Mouse (Mus musculus) hindbrain, postnatal 0 days (tissue): ENCODE measurements at regions not wholly inside any gene's neighbourhood (a gene's known extent, or its start where the extent isn't known, plus 50 kb on each side); places are given as distances from the start of the nearest gene placed in this dataset.

Experiments used
- ATAC-seq: fragments of 200-750 bp; cut with Nextera tagmentation; 2 replicates; pipeline ENCODE4 v1.8.0; 2017; ENCODE audit warnings: mild to moderate bottlenecking, moderate TSS enrichment, moderate library complexity
- DNase-seq: peaks from one replicate; pipeline ENCODE4 v3.0.0-alpha.2; 2015; ENCODE audit warnings: low spot score
- H3K27ac ChIP-seq: fragments of 300-500 bp; sonication (generic); 2 replicates; pipeline ENCODE4 v1.5.1; 2014; ENCODE audit warnings: mild to moderate bottlenecking
- H3K27me3 ChIP-seq: fragments of 300-500 bp; sonication (generic); 2 replicates; pipeline ENCODE4 v1.6.1; 2014; ENCODE audit warnings: low read length, mixed read lengths; ENCODE audit not compliant: insufficient read depth
- H3K36me3 ChIP-seq: fragments of 300-500 bp; sonication (generic); 2 replicates; pipeline ENCODE4 v1.6.1; 2014; ENCODE audit warnings: low read length, mixed read lengths; ENCODE audit not compliant: insufficient read depth
- H3K4me1 ChIP-seq: fragments of 300-500 bp; sonication (generic); 2 replicates; pipeline ENCODE4 v1.6.1; 2014; ENCODE audit warnings: antibody characterized with exemption, low read length, mixed read lengths; ENCODE audit not compliant: insufficient read depth
- H3K4me2 ChIP-seq: fragments of 300-500 bp; sonication (generic); 2 replicates; pipeline ENCODE4 v1.6.1; 2014; ENCODE audit warnings: low read depth, mild to moderate bottlenecking, low read length, moderate library complexity, mixed read lengths
- H3K4me3 ChIP-seq: fragments of 300-500 bp; sonication (generic); 2 replicates; pipeline ENCODE4 v1.5.1; 2014; ENCODE audit warnings: low read length
- H3K9ac ChIP-seq: fragments of 300-500 bp; sonication (generic); replicated peaks from 2 replicates; pipeline ENCODE4 v1.6.1; 2014; ENCODE audit warnings: mild to moderate bottlenecking, low read length, moderate library complexity, mixed read lengths
- H3K9me3 ChIP-seq: fragments of 300-500 bp; sonication (generic); 2 replicates; pipeline ENCODE4 v1.6.1; 2016; ENCODE audit warnings: low read length, mixed read lengths
- CTCF ChIP-seq: IDR thresholded peaks from 2 replicates; pipeline ENCODE4 v1.5.1; 2016; ENCODE audit warnings: antibody characterized with exemption, control low read depth, low read depth
- WGBS: fragments of 180-500 bp; shearing (Covaris S2); extraction: QIAGEN DNeasy Blood & Tissue Kit; methylation state at CpG from one replicate; pipeline ENCODE4 v1.1.7; 2014; 5-methylcytosine and 5-hydroxymethylcytosine counted together

DNA sequence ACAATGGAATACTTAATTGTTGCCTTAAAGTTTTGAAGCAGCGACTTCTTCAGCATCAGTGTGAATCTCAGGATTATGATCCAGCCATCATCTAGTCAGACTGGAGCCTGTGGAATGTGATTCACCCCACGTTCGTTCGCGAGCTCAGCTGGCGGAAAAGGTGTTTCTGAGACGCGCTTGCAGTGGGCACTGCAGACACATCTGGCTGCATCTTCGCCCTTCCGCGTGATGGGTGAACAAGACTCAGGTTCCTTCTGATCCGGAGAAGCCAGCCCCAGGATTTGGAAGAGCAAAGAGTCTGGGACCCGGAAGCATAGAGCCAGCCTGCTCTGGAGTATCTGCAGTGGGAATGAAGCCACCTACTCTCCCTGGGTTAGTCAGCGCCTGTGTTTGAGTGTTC is 127.7 kb upstream of the Otx2 start:
- H3K9me3 ChIP-seq = no peaks in the 10 kb centered on the region
- no peak overlapping the region for H3K4me2 ChIP-seq
- no peak overlapping the region for H3K4me3 ChIP-seq
- no peaks in the 10 kb centered on the region for H3K4me1 ChIP-seq
- no peak overlapping the region for H3K9ac ChIP-seq
- 46% methylated on average over 14 of the region's 14 CpGs for WGBS
- no peaks in the 10 kb centered on the region for H3K27me3 ChIP-seq
- H3K27ac ChIP-seq = no peak overlapping the region
- ATAC-seq (no peak), DNase-seq (no peak)
- no peak for TF ChIP-seq CTCF
- no peaks in the 10 kb centered on the region for H3K36me3 ChIP-seq

DNA sequence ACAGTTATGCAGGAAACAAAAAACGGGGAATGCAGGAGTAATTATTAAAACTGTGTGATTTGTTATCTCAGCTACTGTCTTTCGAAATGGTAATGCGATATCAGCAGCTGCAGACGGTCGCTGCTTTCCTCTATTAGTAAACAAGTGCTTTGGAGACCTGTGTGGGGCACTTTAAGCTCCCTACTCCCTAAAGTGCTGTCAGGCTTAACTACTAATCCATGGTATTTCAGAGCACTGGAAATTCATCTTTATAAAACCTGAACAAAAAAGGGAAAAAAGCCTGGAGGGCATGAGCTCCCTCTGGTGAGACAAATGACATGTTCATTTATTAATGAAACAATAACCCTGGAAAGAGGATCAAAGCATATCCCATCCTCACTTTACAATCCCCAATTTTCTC is 127.2 kb upstream of the Otx2 start:
- H3K4me2 ChIP-seq = no peak overlapping the region
- H3K9ac ChIP-seq = no peak overlapping the region
- no peaks in the 10 kb centered on the region for H3K9me3 ChIP-seq
- H3K4me3 ChIP-seq = no peak overlapping the region
- 17% methylated on average over 5 of the region's 5 CpGs for WGBS
- no peaks in the 10 kb centered on the region for H3K4me1 ChIP-seq
- H3K36me3 ChIP-seq = no peaks in the 10 kb centered on the region
- no peak overlapping the region for H3K27ac ChIP-seq
- no peak for TF ChIP-seq CTCF
- H3K27me3 ChIP-seq = no peaks in the 10 kb centered on the region
- no peak for DNase-seq
- no peak for ATAC-seq

DNA sequence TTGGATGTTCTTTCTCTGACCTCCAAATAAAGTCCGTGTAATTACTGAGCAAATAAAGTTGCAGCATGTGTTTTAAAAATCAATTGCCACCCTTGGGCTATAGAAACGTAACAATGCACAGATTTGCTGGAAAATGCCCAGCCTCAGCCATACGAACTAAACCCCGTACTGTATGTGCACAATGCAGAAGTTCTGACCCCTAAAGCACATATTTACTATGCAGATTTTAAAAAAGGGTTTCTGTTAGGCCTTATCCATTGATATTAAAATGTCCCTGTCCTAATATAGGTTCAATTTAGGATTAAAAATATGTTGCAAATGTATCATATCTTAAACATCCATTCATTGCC is 126.5 kb upstream of the Otx2 start:
- no peaks in the 10 kb centered on the region for H3K9me3 ChIP-seq

GRCm38 (mm10) chr14:48799442-48800099 is 126.0 kb upstream of the Otx2 start:
- no peak overlapping the region for H3K9ac ChIP-seq
- H3K36me3 ChIP-seq = no peaks in the 10 kb centered on the region
- no peak overlapping the region for H3K4me3 ChIP-seq
- no peaks in the 10 kb centered on the region for H3K4me1 ChIP-seq
- no peaks in the 10 kb centered on the region for H3K9me3 ChIP-seq
- WGBS = 56% methylated on average over 10 of the region's 10 CpGs
- no peaks in the 10 kb centered on the region for H3K27me3 ChIP-seq
- H3K4me2 ChIP-seq = no peak overlapping the region
- H3K27ac ChIP-seq = no peak overlapping the region
- ATAC-seq = no peak
- DNase-seq = no peak
- no peak for TF ChIP-seq CTCF

More for the DNA sequence above, 126.5 kb upstream of the Otx2 start:
- TF ChIP-seq CTCF = no peak
- Histone ChIP-seq H3K27me3 (no peaks in the 10 kb centered on the region), H3K9ac (no peak overlapping the region), H3K36me3 (no peaks in the 10 kb centered on the region), H3K4me3 (no peak overlapping the region), H3K4me1 (no peaks in the 10 kb centered on the region), H3K4me2 (no peak overlapping the region), H3K27ac (no peak overlapping the region)
- no peak for ATAC-seq
- no peak for DNase-seq
- 42% methylated on average over 4 of the region's 4 CpGs for WGBS

- no peak for TF ChIP-seq CTCF
- Histone ChIP-seq H3K4me3 (no peak overlapping the region), H3K27ac (no peak overlapping the region), H3K27me3 (no peaks in the 10 kb centered on the region), H3K4me2 (no peak overlapping the region), H3K9ac (no peak overlapping the region), H3K9me3 (no peaks in the 10 kb centered on the region), H3K4me1 (no peaks in the 10 kb centered on the region), H3K36me3 (no peaks in the 10 kb centered on the region)
- DNase-seq (no peak), ATAC-seq (no peak)
- 83% methylated on average over 5 of the region's 5 CpGs for WGBS
These were observed 117.9 kb upstream of the Otx2 start for GRCm38 (mm10) chr14:48791507-48791906.

DNA sequence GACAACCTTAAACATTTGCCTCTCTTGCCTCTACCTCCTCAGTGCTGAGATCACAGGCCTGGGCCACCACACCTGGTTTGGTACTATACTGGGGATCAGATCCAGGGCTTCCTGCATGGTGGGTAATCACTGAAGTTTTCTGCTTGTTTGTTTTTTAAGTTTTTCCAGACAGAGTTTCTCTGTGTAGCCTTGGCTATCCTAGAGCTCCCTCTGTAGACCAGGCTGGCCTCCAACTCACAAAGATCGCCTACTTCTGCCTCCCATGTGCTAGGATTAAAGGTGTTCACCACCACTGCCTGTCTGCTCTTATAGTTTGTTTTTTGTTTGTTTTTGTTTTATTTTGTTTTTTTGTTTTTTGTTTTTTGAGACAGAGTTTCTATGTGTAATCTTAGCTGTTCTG is 105.7 kb upstream of the Otx2 start:
- no peak overlapping the region for H3K27ac ChIP-seq
- no peaks in the 10 kb centered on the region for H3K9me3 ChIP-seq
- no peaks in the 10 kb centered on the region for H3K4me1 ChIP-seq
- no peak overlapping the region for H3K4me3 ChIP-seq
- no peak for ATAC-seq
- H3K9ac ChIP-seq = no peak overlapping the region
- TF ChIP-seq CTCF = no peak
- H3K27me3 ChIP-seq = no peaks in the 10 kb centered on the region
- DNase-seq = no peak
- H3K36me3 ChIP-seq = no peaks in the 10 kb centered on the region
- WGBS = 93% methylated on average over 1 of the region's 1 CpGs
- no peak overlapping the region for H3K4me2 ChIP-seq

GRCm38 (mm10) chr14:48770832-48771231 is 97.2 kb upstream of the Otx2 start:
- H3K27me3 ChIP-seq = no peaks in the 10 kb centered on the region
- no peak overlapping the region for H3K9ac ChIP-seq
- H3K36me3 ChIP-seq = no peaks in the 10 kb centered on the region
- DNase-seq (no peak), ATAC-seq (no peak)
- no peaks in the 10 kb centered on the region for H3K4me1 ChIP-seq
- no peaks in the 10 kb centered on the region for H3K9me3 ChIP-seq
- WGBS = 70% methylated on average over 9 of the region's 9 CpGs
- H3K4me3 ChIP-seq = no peak overlapping the region
- no peak overlapping the region for H3K27ac ChIP-seq
- no peak for TF ChIP-seq CTCF
- no peak overlapping the region for H3K4me2 ChIP-seq
